Mouse (Mus musculus) testis, adult 2 months (tissue): Measurements from ENCODE around the gene Ubr7. TPM values are rescaled to one million over a fixed set of nuclear protein-coding genes. Genes with fewer than 3 reads are reported as not detected.
A peak's percentile ranks its signal among the peaks of the same experiment; 100 is the strongest.

Experiments
- H3K27ac ChIP-seq: fragments of 200-500 bp; 2 replicates; pipeline ENCODE4 v1.5.1; 2012; ENCODE audit warnings: low read depth, low read length; ENCODE audit not compliant: control insufficient read depth, insufficient read depth
- H3K27me3 ChIP-seq: fragments of 200-500 bp; 2 replicates; pipeline ENCODE4 v1.6.1; 2012; ENCODE audit warnings: mild to moderate bottlenecking, low read length, moderate library complexity; ENCODE audit not compliant: control insufficient read depth, insufficient read depth
- H3K36me3 ChIP-seq: fragments of 200-500 bp; 2 replicates; pipeline ENCODE4 v1.6.1; 2012; ENCODE audit warnings: mild to moderate bottlenecking, low read length; ENCODE audit not compliant: control insufficient read depth, insufficient read depth
- H3K4me1 ChIP-seq: fragments of 200-500 bp; 2 replicates; pipeline ENCODE4 v1.6.1; 2012; ENCODE audit warnings: low read length; ENCODE audit not compliant: control insufficient read depth, insufficient read depth
- H3K4me3 ChIP-seq: fragments of 200-500 bp; 2 replicates; pipeline ENCODE4 v1.5.1; 2012; ENCODE audit warnings: low read depth, mild to moderate bottlenecking, low read length, moderate library complexity, mixed read lengths; ENCODE audit not compliant: control insufficient read depth
- CTCF ChIP-seq: fragments of 200-500 bp; IDR thresholded peaks from 2 replicates; pipeline ENCODE4 v1.5.1; 2012; ENCODE audit warnings: low read depth, mild to moderate bottlenecking, inconsistent platforms, low read length, moderate library complexity; ENCODE audit not compliant: control insufficient read depth, insufficient read depth, insufficient replicate concordance
- POLR2A ChIP-seq: fragments of 200-500 bp; IDR thresholded peaks from 2 replicates; pipeline ENCODE4 v1.6.1; 2012; ENCODE audit warnings: low read depth, mild to moderate bottlenecking, inconsistent platforms, low read length, moderate library complexity; ENCODE audit not compliant: control insufficient read depth
- polyA plus RNA-seq: library from polyadenylated mRNA; depleted of rRNA; stranded (reverse); fragments of >200 nt; gene quantifications from 2 replicates; pipeline ENCODE4 v1.2.3, GENCODE M21; 2012

Gene Ubr7
- polyA plus RNA-seq, 1 experiment: 47.2 TPM

DNA sequence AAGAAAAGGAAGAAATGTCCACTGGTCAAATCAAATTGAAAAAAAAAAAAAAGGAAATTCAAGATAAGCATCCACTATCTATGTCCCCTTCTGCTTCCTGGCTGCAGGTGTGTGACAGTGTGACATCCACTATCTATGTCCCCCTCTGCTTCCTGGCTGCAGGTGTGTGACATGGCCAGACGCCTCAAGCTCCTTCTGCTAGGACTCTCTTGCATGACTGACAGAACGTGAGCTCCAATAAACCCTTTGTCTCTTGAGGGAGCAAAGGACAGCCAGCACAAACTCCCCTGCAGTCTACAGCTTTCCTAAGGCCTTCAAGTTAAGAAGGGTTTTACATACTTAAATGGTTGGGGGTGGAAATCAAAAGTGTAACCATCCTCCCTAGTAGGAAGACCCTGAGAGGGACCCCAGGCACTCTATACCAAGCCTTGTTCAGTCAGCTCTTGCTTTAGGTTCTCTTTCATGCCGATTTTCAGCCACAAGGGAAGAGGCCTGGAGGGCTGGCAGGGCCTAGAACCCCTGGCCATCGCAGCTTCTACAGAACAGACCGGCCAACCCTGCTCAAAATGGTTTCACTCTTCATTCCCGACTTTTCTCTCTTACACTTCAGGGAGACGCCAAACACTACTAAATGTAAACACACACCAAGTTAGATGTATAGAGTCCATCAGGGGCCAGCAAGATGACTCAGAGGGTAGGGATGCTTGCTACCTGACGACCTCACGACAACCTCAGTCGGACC, 42.9 kb upstream of the Ubr7 start:
- no peak overlapping the region for H3K27ac ChIP-seq
- no peak for TF ChIP-seq POLR2A
- TF ChIP-seq CTCF: no peak
- H3K4me1 ChIP-seq: no peaks in the 10 kb centered on the region

DNA sequence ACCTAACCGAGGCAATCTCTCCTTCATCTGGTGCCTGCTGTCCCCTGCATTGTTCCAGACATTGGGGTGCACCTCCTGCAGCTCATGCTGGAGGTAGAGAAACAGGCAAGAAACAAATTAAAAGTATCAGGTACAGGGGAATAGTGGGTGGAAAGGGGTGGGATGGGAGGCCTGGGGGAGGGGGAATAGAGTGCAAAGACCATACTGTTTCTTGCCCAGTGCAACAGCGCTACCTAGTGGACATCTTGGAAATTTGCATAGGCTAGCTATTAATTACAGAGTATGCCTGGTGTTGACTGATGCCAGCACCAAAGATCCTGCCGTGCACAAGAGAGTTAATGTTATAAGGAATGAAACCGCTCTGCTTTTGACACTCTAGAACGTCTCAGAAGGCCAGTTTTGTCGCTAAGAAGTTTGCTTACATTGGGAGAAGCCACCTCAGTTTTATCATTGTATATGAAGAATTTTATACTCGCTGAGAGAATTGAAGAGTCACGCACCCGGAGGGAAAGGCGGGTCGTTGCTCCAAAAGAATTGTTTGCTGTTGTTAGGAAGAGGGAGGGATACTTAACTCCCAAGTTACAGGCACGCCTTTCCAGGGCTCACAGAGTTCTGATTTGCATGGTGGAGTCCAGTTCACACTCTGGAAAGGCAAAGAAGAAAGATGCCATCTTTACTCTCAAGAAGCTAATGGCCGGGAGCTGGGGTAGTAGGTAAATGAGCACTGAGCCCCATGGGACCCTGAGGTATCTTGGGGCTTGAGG, 38.0 kb upstream of the Ubr7 start:
- H3K27me3 ChIP-seq: no peaks in the 10 kb centered on the region
- no peak overlapping the region for H3K27ac ChIP-seq
- no peaks in the 10 kb centered on the region for H3K36me3 ChIP-seq
- TF ChIP-seq CTCF (peak; percentile 35; the same call in 1 of the 2 replicates), POLR2A (no peak)
- H3K4me3 ChIP-seq: no peak overlapping the region
- H3K4me1 ChIP-seq: peaks cover 5% of the 10 kb centered on the region

More for the DNA sequence above, 42.9 kb upstream of the Ubr7 start:
- no peaks in the 10 kb centered on the region for H3K27me3 ChIP-seq
- no peak overlapping the region for H3K4me3 ChIP-seq
- no peaks in the 10 kb centered on the region for H3K36me3 ChIP-seq

DNA sequence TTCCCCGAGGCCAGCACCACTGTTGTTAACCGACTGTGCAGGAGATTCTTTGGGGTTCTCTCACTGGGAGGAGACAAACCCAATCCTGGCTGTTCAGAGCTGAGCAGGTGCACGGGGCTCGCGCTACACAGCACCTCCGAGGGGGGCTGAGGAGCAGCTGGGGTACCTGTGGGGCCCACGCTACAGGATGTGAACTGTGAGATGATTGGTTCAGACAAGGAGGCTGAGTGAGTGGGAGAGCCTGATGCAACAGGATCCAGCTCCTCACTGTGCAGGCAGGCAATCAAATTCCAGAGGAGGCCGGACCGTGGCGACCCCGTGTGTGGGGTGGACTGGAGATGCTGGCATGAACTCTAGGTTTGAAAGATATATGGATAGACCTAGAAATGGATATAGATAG, 35.3 kb upstream of the Ubr7 start:
- no peak for TF ChIP-seq CTCF
- TF ChIP-seq POLR2A: no peak
- Histone ChIP-seq H3K4me1 (peaks cover 5% of the 10 kb centered on the region), H3K27ac (no peak overlapping the region), H3K4me3 (peak overlapping the region; percentile 29; the same call in 1 of the 2 replicates), H3K27me3 (no peaks in the 10 kb centered on the region), H3K36me3 (no peaks in the 10 kb centered on the region)

DNA sequence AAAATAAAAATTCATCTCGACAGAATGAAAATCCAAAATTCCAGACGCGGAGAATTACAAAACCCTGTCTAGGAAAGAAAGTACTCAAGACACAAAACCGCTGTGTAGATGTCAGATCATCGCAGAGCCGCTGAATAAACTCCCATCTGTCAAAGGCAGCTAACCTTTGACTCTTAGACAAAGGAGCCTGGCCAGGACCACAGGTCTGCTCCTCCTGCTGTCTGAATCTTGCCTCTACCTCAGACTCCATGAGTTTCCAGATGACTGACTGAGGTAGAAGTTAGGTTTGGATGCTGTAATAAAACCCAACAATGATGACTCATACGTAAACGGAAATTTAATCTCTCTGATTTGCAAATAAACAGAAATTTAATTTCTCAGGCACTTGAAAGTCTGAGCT, 34.8 kb upstream of the Ubr7 start:
- Histone ChIP-seq H3K4me3 (no peak overlapping the region), H3K36me3 (no peaks in the 10 kb centered on the region), H3K27me3 (no peaks in the 10 kb centered on the region), H3K27ac (no peak overlapping the region), H3K4me1 (peaks cover 5% of the 10 kb centered on the region)
- TF ChIP-seq CTCF (no peak), POLR2A (no peak)

DNA sequence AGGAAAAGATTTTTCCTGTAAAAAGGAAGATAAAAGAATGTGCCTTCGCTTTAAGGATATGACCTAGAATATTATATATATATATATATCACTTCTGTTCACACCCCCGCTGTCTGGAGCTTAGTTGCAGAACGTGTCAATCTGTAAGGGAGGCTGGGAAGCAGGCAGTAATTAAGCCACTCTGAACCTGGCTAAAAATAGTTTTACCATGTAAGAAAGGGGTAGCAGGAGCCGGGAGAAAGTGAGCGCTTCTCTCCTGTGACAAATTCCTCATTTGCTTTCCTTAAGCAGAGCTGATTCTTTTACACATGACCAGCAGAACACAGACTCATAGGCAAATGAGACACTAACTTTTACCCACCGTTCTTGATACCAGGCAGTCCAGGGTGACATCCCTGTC, 33.9 kb upstream of the Ubr7 start:
- no peak overlapping the region for H3K4me3 ChIP-seq
- no peaks in the 10 kb centered on the region for H3K27me3 ChIP-seq
- H3K36me3 ChIP-seq: no peaks in the 10 kb centered on the region
- TF ChIP-seq POLR2A: no peak
- no peak for TF ChIP-seq CTCF
- no peak overlapping the region for H3K27ac ChIP-seq
- peaks cover 5% of the 10 kb centered on the region for H3K4me1 ChIP-seq

DNA sequence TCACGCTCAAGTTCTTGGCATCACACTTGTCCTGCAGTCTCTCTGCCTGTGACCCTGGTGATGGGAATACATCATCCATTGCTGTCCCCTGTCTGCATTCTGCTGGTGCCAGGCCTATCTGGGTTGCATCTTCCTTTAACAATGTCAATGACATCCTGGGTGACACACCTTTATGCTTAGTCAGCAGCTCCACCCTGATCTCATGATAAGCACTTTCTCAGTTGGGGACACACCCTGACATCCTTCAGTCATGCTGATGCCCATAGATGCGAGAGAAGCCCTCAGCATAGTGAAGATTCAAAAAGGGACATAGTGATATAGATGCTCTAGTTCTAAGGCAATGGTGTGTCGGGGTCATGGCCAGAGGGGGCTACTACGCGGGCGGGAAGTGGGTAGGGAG, 32.6 kb upstream of the Ubr7 start:
- Histone ChIP-seq H3K4me3 (no peak overlapping the region), H3K27ac (no peak overlapping the region), H3K27me3 (no peaks in the 10 kb centered on the region), H3K36me3 (no peaks in the 10 kb centered on the region), H3K4me1 (peaks cover 8% of the 10 kb centered on the region)
- TF ChIP-seq POLR2A: no peak
- no peak for TF ChIP-seq CTCF

DNA sequence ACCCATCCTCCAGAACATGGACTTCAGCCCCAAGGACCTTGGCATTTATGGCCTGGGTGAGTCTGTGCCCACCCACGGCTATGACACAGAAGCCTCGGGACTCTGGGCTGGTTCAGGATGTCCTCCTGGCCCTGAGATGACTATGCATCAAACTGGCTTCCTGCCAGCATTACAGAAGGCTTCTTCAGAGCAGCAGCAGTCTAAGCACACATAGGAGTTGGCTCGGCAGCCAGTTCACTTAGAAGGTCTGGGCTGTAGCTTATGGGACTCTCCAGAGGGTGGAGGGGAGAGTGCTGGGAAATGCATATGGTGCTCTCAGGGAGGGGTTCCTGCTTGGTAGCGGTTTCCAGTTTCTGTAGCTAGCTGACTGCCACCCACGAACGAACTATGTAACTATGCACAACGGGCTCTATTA, 32.0 kb upstream of the Ubr7 start:
- Histone ChIP-seq H3K4me1 (peaks cover 13% of the 10 kb centered on the region), H3K36me3 (no peaks in the 10 kb centered on the region), H3K4me3 (no peak overlapping the region), H3K27me3 (no peaks in the 10 kb centered on the region), H3K27ac (no peak overlapping the region)
- TF ChIP-seq CTCF (no peak), POLR2A (no peak)
